Mouse (Mus musculus) spleen, postnatal 4 days (tissue): Measurements from ENCODE around the gene Gm48552.

Source experiments
- DNase-seq, 2 experiments: peaks; one replicate each; pipeline ENCODE4 v3.0.0; 2022; ENCODE audit warnings: low spot score in 2 of 2

Gm48552 gene

DNA sequence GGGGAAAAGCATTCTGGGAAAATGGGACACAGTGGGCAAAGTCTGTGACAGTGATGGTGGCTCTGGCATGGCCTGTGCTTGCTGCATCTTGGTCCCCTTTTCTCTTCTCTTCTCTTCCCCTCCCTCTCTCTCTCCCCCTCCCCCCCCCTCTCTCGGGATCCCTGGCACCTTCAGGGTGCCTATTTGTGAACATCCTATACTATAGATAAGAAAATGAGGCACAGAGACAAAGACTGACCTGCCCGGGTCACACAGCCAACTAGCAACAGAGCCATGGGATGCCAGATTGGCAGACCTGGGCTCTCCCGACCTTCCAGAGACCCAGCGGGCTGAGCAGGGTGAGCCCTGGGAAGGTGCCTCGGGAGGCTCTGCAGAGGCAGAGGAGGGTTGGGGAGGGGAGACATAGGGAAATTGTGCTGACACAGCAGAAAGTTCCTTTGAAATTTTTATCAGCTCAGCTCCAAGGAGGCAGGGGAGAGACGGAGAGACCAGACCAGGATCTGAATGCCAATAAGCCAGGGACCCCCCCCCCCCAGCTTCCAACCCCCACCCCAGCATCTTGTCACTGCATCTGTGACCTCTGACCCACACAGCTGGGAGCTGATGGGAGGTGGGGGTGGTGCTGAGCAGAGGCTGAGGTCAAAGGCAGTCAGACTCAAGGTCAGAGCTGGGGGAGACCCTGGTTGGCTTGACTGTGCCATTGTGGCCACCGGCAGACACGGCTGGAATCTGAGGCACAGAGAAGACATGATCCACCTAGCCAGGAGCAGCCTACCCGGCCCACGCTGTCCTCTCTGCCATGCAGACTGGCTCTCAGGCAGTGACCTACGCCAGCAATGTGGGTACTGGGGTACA, 29.6 kb downstream of the Gm48552 start:
- no peak for DNase-seq

DNA sequence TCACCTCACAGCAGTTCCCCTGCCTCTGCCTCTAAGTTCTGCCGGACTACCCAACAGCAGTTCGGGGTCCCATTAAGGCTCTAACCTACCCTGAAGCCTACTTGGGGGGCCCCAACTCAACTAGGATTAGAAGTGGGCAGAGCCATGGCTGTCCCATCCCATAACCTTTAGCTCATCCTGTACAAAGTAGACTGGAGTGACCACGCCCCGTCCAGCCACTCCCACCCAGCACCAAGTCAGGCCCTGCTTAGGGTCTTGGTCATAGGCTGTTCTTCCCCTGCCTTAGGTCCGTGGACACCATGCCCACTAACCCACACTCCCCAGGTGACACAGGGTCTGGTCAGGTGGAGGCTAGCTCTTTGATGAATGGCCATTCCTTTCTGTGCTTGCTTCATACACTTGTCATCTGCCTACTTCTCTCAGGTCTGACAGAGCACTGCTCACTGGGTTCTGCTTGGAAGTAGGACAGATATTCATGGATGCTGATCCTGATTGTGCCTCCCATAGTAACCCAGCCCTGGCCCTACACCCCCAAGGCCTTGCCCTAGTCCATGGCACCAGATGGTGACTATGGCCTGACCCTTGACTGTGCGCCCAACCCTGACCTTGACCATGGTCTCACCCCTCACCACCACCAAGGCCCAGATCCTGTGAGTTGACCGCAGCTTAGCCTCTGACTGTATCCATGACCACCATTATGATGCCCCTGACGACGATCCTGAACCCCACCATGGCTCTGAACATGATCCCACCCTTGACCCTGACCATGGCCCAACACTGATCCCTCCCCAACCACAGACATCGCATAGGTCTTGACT, 30.5 kb downstream of the Gm48552 start:
- DNase-seq = no peak

DNA sequence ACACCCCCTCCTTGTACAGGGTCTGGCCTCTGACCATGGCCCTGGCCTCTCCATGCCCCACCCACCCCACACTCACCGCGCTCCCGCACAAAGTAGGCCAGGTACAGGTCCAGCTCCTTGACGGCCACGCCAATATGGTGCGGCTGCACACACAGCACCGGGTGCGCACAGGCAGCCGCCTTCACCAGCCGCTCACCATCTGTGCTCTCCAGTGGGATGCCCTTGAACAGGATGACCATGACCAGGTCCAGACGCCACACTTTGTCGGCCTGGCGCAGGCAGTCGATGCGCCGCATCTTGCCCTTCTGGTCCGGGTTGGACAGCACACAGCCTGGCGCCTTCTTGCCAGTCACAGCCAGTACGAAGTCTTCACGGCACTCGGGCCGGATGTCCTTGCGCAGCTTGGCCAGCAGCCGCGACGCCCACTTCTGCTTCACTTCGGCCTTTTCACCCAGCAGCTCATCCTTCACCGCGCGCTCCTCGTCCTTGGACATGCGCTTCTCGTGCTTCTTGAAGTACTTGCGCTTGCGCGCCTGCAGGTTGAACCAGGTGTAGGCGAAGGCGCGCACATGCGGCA, 31.5 kb downstream of the Gm48552 start:
- no peak for DNase-seq

DNA sequence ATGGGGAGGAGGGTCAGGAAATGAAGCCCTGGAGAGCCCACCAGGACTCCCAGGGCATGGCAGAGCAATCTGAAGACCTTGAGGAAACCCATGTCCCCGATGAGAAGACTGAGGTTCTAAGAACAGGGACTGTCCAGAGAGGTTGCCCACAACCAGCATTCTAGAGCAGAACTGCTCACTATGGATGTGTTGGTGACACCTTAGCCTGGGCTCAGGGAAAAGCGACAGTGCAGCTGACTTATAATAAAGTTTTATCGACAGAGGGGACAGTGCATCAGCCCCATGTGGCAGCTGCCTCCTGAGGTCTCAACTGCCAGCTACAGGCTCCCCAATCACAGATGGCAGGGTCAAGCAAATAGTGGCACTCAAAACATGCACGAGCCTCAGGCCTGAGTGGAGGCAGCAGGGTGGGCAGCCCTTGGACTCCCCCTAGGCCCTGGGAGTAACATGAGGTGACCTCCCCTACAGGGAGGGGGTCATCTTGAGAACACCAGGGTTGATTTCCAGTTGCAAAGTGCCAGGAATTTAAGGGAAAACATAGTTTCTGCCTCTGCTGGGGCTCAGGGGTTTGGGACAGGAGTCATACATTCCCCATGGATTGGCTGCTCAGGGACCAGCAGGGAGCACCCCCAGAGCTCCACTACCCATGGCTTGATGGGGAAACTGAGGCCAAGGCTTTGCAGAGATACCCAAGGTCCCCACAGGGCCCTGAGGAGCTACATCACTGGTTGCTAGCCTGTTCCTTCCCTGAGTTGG, 32.4 kb downstream of the Gm48552 start:
- peak; percentile 11 to 56 for DNase-seq

DNA sequence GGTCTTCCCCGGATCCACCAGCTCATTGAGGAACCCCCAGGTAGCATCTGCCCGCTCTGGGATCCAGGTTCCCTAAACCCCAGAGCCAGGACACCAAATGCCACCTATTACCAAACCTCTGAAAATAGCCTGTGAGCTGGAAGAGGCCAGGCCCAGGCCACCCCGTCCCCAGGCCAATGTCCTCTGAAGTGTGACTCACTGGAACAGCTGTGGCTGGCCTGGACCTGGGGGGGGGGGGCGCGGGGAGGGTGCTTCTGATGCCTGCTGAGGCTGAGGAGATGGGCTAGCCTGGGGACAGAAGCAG, 32.9 kb downstream of the Gm48552 start:
- no peak for DNase-seq

DNA sequence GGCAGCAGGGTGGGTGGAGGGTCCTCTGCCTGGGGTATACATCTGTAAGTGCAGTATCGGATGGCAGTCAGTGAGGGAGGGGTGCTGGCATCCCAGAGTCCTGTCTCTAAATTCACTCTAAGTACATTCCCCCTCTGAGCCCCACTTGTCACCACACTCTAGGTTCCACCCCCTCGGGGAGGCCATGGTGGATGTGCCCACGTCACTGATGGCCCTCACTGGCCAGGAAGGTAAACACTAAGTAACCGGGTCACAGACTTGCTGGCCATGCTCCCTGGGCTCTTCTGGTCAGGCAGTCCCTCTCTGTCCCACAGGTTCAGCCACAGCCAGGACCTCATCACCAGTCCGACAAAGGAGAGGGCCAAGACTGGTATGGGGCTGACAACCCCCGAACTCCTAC, 33.4 kb downstream of the Gm48552 start:
- peak in 1 of 2 experiments; percentile 64 for DNase-seq

DNA sequence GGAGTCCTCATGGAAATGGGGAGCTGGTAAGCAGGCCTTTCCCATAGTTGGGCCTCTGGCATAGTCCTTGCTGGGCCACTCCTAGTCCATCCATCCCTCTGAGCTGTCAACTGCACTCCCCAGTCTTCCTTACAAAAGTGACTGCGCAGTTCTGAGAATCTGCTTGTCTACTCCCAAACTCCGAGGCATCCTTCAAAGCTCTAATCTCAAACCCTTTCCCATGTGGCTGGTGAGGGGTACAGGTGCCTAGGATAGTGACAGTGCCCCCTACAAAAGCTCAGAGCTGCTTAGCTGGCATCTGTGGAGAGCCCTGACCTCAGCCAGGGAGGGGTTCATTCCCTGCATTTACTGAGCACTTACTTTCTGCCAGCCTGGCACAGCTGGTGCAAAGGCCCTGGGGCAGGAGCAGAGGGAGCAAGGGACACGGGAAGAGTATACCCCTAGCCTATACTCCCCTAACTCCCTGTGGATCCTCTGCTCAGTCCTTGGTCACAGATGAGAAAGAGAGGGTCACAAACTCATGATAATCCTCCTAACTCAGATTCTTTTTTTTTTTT, 33.9 kb downstream of the Gm48552 start:
- DNase-seq = no peak

DNA sequence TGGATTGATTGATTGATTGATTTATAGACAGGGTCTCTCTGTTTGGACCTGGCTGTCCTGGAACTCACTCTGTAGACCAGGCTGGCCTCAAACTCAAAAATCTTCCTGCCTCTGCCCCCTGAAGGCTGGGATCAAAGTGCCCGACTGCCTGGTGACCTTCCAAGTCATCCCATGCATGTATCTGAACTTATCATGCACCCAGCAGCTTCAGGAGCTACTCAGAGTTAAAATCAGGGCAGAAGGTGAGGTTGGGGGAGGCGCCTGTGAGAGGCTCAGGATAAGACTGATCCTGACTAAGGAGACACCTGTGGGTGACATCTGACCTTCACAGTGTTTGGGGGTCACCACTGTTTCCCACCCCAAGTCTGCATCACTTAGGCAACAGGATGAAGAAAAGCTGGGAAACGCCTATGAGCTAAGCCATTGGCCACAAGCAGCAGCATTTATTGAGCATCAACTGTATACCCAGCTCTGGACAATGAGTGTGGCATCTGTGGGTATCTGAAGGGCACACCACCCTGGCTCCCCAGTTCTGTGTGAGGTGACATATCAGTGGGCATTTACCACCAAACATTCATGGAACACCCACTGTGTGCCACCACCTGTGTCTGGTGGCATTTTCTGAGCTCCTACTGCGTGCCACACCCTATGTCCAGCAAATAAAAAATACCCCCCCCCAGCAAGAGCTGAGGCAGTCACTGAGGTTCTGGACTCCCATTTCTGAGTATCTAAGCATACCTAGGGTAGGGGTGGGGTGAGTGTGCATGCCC, 34.9 kb downstream of the Gm48552 start:
- DNase-seq = peak in 1 of 2 experiments; percentile 11

DNA sequence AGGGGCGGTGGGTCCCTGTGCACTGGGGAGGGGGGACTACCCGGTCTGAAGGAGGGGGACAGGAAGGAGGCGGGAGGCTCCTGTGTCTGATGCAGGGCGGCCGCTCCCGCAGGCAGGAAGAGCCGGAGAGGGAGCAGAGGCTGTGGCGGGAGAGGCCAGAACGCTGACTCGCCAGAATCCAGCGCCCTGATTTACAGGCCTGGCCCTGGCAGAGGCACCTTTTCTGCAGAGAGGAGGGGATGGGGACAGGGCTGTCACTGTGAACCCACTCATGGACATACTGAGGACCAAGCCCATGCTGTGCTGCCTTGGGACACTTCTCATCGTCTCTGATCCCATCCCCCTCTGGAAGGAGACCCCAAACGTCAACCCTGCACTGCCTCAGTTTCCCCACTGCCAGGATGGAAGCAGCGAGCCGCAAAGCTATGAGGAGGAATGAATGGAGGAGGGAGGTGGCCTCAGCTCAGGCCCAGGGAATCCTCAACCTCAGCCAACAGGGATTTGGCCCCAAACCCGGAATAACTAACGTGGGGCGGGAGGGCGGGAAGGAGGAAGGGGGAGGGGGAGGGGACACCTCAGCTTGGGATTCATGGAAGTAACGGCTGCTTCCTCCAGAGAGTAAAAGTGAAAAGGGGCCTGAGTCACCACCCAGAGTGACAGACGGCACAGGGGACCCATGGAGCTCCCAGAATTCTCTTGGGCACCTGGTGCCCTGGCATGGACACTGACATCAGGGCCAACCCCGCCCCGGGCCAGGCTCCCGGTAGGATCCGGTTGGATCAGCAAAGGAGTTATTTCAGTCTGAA, 35.6 kb downstream of the Gm48552 start:
- peak; percentile 15 to 63 for DNase-seq

DNA sequence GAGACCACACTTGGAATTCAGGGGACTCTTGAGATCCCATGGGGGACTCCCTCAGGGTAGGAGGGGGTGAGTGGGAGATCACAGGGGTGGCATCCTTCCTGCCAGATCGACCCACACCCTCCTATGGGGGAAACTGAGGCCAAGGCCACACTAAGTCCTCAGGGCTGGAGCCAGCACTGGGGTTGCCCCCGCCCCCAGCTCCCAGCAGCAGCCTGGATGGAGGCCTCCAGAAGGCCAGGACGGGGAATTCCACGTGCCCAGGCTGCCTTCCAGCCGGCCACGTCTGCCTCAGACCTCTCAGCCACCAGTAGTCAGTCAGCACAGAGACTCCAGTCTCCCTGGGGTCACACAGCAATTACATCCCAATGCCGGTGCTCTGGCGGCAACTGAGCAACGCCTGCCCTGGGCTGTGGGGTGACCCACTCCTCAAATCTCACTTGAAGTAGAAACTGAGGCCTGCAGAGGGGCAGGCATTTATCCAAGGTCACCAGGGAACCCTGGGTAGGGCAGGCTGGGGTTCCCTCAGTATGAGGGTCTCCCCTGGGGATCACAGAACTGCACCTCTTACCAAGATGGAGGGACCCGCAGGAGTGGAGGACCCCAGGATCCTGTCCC, 36.5 kb downstream of the Gm48552 start:
- peak; percentile 13 to 63 for DNase-seq

DNA sequence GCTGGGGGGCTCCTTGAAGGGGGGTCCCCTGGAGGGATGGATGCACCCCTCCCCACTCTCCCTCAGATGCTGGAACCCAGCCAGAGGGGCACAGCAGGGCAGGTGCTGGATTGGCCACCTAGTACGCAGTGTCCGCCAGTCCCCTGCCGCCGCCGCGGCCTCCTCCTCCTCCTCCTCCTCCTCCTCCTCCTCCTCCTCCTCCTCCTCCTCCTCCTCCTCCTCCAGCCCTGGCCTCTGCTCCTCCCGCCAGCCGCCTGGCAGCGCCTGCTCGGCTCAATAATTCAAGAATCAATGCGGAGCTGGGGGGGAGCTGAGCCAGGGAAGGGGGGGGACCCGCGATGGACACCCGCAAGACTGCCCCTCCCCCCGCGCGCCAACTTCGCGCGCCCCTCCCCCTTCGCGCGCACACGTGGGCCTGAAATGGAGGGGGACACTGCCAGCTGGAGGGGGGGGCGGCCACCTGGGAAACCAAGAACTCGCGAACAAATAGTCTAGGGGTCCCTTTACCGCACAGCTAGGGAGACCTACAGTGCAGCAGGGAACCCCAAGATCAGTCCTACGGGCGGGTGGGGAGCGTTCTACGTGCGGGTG, 37.4 kb downstream of the Gm48552 start:
- peak; percentile 12 to 62 for DNase-seq

DNA sequence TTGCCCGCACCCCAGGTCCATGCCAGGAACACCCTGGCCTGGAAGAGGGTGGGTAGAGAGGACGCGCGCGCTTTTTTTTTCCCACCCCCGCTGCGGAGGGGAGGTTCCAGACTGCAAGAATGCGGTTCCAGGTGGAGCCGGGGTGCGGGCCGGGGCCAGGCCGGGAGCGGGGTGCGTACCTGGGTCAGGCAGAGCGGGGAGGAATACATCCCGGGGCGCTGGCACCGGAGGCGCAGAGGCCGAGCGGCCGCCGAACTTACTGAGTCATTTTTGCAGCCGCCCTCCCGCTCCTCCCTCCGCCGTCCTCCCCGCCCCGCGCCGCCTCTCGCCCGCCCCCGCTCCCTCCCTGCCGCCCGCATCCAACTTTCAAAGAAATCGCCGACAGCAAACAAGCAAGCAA, 38.1 kb downstream of the Gm48552 start:
- DNase-seq = peak; percentile 29 to 77

DNA sequence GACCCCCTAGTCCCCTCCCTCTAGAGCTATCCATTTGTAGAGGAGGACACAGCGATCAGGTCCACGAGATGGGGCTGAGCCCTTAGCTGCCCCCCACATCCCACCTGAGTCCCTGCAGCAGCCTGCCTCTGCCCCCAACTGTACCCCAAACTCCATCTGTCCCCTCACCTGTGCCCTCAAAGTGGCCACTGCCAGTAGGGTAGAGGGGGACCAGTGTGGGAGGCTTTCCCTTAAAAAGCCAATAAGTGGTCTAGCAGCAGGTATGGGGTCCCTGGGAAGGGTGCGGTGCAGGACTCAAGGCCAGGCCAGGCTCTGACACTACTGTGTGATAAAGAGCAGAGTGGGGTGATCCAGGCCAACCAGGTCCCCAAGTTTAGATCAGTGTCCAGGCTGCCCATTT, 38.5 kb downstream of the Gm48552 start:
- peak; percentile 11 to 64 for DNase-seq

DNA sequence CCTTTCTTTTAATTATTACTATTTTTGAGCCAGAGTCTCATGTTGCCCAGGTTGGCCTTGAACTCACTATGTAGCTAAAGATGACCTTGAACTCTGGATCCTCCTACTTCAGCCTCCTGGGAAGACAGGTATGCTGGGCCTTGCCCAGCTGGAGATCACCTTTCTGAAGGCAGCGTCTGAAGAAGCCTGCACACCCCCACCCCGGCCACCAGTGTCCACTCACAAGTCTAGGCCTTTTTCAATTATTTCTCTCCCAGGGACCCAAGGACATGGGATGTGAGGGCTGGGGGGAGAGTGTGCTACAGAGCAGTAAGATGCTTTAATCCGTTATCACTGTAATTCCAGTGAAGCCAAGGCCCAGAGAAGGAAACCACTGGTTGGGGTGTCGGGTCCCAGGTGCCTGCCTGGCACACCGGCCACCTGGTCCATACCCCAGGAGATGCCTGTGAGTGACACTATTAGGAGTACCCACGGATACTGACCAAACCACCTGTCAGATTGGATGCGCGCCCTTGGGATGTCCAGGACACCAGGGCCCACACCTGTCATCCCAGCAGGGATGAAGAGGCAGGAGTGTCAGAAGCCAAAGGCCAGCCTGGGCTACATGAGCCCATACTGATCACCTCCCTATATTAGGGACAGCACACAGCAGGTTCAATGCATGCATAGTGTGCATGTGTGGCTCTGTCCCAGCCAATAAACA, 39.1 kb downstream of the Gm48552 start:
- DNase-seq = peak; percentile 12 to 62

DNA sequence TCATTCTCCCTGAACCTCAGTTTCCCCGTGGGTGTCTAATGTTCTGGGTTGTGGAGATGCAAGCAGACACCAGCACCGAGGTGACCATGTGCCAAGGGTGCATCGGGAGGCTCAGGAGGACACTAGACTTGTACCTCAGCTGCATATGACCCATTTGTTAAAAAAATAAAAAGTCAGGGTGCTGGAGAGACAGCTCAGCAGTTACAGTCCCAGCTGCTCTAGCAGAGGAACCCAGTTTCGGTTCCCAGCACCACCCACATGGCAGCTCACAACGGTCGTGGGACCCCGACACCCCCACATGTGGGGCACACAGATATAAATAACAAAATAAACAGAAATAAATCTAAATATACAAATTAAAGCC, 39.7 kb downstream of the Gm48552 start:
- peak in 1 of 2 experiments; percentile 10 for DNase-seq

DNA sequence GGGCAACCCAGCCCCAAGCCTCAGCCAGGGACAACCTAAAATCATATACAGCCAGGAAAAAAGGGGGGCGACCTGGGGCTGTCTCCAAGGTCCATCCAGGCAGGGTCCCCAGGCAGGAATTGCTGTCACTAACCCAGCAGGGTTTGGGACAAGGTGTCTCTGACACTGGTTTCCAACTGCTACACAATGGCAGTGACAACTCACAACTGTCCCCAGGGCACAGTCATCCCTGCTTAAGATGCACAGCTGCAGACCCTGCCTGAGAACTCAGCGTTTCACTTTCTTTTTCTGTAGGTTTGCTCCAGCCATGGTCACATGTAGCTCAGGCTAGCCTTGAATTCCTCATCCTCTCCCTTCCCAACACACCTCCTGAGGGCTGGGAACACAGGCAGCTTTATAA, 40.3 kb downstream of the Gm48552 start:
- DNase-seq = peak; percentile 14 to 63

DNA sequence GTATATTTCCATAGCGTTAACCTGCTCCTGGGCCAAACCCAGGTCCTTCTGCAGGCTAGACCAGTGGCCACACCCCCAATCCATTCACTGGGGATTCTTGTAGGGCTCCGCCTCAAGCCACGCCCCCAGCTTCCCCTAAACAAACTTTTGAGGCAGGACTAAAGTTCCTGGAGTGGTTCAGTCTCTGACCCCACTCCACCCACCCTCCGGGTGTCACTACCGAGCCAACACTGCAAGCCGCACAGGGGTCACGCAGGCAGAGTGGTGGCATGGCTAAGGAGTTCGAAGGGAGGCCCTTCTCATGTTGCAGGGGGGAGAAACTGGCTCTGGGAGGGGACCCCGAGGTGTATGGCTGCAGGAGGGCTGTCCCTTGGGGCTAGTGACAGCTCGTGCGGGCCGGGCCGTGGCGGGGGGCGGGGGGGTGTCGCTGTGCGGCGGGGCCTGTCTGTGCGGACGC, 40.8 kb downstream of the Gm48552 start:
- peak; percentile 86 to 89 for DNase-seq

DNA sequence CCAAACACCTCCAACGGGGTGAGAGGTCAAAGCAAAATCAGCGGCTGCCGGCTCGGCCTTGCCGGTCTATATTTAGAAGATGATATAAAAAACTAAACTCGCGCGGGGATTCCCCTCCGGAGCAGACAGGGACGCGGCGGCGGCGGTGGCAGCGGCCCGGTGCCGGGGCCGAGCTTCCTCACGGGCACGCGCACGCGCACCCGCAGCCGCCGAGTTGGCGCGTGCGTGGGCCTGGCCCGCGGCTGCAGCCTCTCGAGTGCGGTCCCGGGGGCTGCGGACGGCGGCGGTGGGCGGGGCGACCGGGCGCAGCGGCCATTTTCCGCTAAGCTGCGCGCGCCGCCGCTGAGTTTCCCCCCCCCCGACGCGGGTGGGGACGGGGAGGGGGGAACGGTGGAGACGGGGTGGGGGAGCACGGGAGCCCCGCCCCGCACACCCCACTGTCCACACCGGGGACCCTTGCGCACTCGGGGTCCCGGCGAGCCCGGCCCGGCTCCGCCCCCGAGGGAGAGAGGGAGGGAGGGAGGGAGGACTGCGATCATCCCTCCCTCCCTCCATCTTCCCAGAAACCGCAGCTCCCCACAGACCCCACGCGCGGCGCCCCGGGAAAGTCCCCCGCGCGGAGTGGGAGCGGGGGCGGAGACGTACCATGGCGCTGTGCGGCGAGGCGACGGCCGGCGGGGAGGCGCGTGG, 41.5 kb downstream of the Gm48552 start:
- DNase-seq = peak; percentile 76 to 90
